Mouse (Mus musculus) testis, postnatal 14 days (tissue): Measurements from ENCODE around the gene Fam90a1b.
"Not testable (repeated sequence)": the region's sequence is repeated elsewhere in the genome, so short reads cannot be mapped to it uniquely, and the experiment has no call there.

Experiments used
- DNase-seq: peaks from one replicate; pipeline ENCODE4 v3.0.0; 2021; ENCODE audit warnings: low spot score

The Fam90a1b gene

GRCm38 (mm10) chrX:94366670-94367241, at the start of gene Fam90a1b, which contains the start of gene Apoo:
Gene Fam90a1b (minus strand): TSS chrX:94366777.
Gene Apoo (plus strand): TSS chrX:94367117.
- DNase-seq: peak; percentile 96

DNA sequence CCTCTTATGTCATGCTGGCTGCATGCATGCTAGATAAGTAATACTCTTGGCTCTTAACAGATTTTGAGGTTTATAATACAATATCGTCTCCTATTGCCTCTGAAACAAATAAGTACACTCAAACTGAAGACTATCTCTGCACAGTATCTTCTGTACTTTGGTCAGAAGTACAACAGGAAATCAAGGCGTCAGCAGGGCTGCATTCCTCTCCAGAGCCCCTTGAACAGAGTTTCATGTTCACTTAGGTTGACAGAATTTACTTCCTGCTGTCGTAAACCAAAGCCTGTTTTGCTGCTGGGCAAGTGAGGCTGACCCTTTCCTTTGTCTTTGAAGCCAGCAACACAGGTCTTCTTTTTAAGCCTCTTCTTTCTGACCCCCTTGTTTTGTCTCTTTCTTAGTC, 42.4 kb upstream of the Fam90a1b start:
- no peak for DNase-seq

DNA sequence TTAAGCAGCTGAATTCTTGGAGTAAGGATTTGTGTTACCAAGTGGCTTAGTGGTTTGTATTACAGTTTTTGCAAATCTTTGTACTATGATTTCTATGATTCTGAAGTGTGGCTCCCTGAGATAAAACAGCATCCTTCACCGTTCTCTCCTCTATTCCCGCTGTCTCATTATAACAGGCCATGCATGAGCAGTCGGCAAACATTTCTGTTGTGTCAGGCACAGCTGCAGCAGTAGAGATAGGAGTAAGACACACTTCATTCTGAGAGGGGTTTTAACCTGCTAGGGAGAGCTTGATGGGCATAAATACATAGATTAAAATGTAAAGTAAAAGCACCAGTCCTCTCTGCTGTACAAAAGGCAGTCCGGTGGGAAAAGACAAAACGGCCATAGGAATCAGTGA, 12.2 kb upstream of the Fam90a1b start:
- DNase-seq: no peak

GRCm38 (mm10) chrX:94367248-94367647, 671 bp upstream of the Fam90a1b start:
- no peak for DNase-seq

DNA sequence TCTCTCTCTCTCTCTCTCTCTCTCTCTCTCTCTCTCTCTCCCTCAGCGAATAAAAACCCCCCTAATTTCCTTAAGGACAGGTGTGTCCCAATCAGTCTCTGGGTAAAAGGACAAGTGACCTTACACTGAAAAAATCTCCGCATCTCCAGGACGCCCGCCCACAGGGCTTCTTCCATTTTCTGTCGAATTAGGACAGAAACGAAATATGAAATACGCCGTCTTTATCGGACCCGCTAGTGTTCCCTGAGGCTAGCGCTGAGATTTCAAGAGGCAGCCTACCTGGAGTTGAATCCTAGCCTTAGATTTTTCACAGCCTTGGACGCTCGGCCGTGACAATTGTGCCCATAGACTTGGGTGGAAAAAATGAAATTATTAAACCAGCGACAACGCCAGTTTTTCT, 548 bp downstream of the Fam90a1b start:
- DNase-seq: peak; percentile 6

DNA sequence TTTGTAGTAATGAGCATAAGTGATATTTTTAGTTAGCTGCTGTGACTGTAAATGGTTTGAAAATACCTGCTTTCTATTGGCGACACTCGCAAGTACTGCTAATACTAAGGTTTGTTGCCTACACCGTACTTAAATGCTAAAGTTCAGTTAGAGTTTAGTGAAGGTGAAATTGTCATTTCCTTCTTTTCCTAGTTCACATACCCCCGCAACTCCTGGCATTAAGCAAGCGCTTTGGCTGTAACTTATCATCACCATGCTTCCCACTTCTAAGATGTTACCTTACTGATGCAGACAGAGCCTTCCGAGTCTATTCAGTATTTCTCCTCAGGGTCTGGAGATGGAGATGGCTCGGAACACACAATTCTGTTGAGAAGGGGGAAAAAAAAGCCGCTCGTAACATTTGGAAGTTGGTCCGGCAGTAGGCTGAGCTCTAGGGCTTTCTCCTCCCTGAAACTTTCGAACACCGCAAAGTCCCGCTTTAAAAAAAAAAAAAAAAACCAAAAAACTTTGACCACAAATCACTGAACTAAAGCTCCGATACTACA, 1.1 kb downstream of the Fam90a1b start:
- no peak for DNase-seq

DNA sequence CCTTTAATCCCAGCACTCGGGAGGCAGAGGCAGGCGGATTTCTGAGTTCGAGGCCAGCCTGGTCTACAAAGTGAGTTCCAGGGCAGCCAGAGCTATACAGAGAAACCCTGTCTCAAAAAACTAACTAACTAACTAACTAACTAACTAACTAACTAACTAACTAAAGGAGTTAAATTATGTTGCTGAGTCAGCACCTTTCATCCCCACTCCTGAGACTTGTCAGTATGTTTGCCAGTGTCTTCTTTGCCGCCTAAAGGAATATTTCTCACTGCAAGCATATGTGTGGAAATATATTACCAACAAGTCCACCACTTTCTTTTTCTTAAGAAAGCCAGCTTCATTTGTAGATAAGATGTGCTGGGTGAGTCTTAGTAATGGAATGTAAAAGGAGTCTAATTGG, 22.9 kb downstream of the Fam90a1b start:
- DNase-seq: not testable (repeated sequence)

DNA sequence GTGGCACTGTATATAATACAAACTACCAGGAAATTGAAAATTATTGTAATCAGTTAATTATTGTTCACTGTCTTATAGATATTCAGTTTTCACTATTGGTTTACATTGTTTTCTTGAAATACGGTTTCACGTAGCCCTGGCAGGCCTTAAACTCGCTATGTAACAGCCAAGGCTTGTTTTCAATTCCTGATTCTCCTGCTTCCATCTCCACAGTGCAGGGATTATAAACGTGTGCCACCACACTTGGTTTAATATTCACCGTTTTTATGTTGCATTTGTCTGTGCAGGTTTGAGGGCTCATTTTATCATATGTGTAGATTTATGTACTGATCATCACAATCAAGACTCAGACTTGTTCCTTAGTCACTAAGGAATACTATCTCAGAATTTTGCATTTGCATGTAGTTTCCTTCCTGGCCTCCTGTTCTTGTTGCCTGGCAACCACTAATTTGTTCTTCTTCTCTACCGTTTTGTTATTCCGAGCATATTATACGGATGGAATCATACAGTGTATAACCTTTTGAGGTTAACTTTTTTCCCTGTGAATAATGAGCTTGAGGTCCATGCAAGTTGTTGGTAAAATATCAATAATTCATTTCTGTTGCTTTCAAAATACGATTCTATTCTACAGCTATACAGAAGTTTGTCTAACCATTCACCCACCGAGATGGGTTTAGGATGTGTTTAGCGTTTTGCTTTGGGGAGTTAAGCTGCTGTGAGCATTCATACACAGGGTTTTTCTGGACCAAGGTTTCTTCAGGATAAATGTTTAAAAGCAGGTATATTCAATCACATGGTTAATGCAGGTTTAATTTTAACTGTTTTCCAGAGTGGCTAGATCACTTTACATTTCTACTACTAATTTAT, 45.3 kb downstream of the Fam90a1b start:
- DNase-seq: no peak
